Mouse (Mus musculus) forebrain, embryonic 15.5 days (tissue): Measurements from ENCODE around the gene Urad. TPM values are rescaled to one million over a fixed set of nuclear protein-coding genes. Genes with fewer than 3 reads are reported as not detected.

Source experiments
- ATAC-seq: fragments of 200-750 bp; cut with Nextera tagmentation; replicated peaks from 2 replicates; pipeline ENCODE4 v1.8.0; 2017; ENCODE audit warnings: mild to moderate bottlenecking, moderate TSS enrichment, moderate library complexity
- H3K27ac ChIP-seq: fragments of 300-500 bp; sonication (generic); replicated peaks from 2 replicates; pipeline ENCODE4 v1.5.1; 2015; ENCODE audit warnings: mild to moderate bottlenecking, inconsistent platforms
- H3K27me3 ChIP-seq: fragments of 300-500 bp; sonication (generic); 2 replicates; pipeline ENCODE4 v1.6.1; 2015; ENCODE audit warnings: inconsistent platforms
- H3K36me3 ChIP-seq: fragments of 300-500 bp; sonication (generic); 2 replicates; pipeline ENCODE4 v1.6.1; 2015; ENCODE audit warnings: mild to moderate bottlenecking, inconsistent platforms
- H3K4me1 ChIP-seq: fragments of 300-500 bp; sonication (generic); 2 replicates; pipeline ENCODE4 v1.6.1; 2015; ENCODE audit warnings: inconsistent platforms
- H3K4me2 ChIP-seq: fragments of 300-500 bp; sonication (generic); replicated peaks from 2 replicates; pipeline ENCODE4 v1.6.1; 2015; ENCODE audit warnings: mild to moderate bottlenecking, inconsistent platforms
- H3K4me3 ChIP-seq: fragments of 300-500 bp; sonication (generic); 2 replicates; pipeline ENCODE4 v1.5.1; 2015; ENCODE audit warnings: mild to moderate bottlenecking, inconsistent platforms
- H3K9ac ChIP-seq: fragments of 300-500 bp; sonication (generic); replicated peaks from 2 replicates; pipeline ENCODE4 v1.6.1; 2015; ENCODE audit warnings: mild to moderate bottlenecking, inconsistent platforms
- H3K9me3 ChIP-seq: fragments of 300-500 bp; sonication (generic); 2 replicates; pipeline ENCODE4 v1.6.1; 2016; ENCODE audit warnings: inconsistent platforms
- WGBS: fragments of 180-500 bp; shearing (Covaris S2); methylation state at CpG from one replicate; pipeline ENCODE4 v1.1.7; 2015; ENCODE audit warnings: mixed read lengths; 5-methylcytosine and 5-hydroxymethylcytosine counted together
- polyA plus RNA-seq: library from polyadenylated mRNA; unstranded; fragments of >200 nt; fragmentation: Nextera tagmentation; extraction: Ambion mirVana; gene quantifications from 2 replicates; pipeline ENCODE4 v1.2.1, GENCODE M21; 2015

Urad gene
- polyA plus RNA-seq: not detected in 2 replicates

GRCm38 (mm10) chr5:147322183-147322582 is at the start of gene Urad:
Gene Urad, minus strand, starts transcription at chr5:147322440.
- 76% methylated on average over 8 of the region's 8 CpGs for WGBS
- no peaks in the 10 kb centered on the region for H3K36me3 ChIP-seq
- no peak for ATAC-seq
- H3K4me3 ChIP-seq: no peak within 1 kb of the TSS
- H3K9ac ChIP-seq: no peak within 1 kb of the TSS
- no peaks in the 10 kb centered on the region for H3K4me1 ChIP-seq
- H3K9me3 ChIP-seq: no peaks in the 10 kb centered on the region
- H3K27me3 ChIP-seq: peaks cover 50% of the 10 kb centered on the region
- no peak within 1 kb of the TSS for H3K4me2 ChIP-seq
- no peak within 1 kb of the TSS for H3K27ac ChIP-seq

GRCm38 (mm10) chr5:147370276-147370675 is 48.0 kb upstream of the Urad start:
- Histone ChIP-seq H3K9ac (no peak overlapping the region), H3K4me2 (no peak overlapping the region), H3K4me1 (no peaks in the 10 kb centered on the region), H3K27me3 (no peaks in the 10 kb centered on the region), H3K27ac (no peak overlapping the region), H3K4me3 (no peak overlapping the region), H3K9me3 (no peaks in the 10 kb centered on the region), H3K36me3 (no peaks in the 10 kb centered on the region)
- no peak for ATAC-seq
- 85% methylated on average over 8 of the region's 8 CpGs for WGBS

- 93% methylated on average over 6 of the region's 6 CpGs for WGBS
- H3K9me3 ChIP-seq: no peaks in the 10 kb centered on the region
- no peaks in the 10 kb centered on the region for H3K27me3 ChIP-seq
- no peaks in the 10 kb centered on the region for H3K36me3 ChIP-seq
- H3K4me3 ChIP-seq: no peak overlapping the region
- no peaks in the 10 kb centered on the region for H3K4me1 ChIP-seq
- ATAC-seq: no peak
- no peak overlapping the region for H3K27ac ChIP-seq
- no peak overlapping the region for H3K4me2 ChIP-seq
- no peak overlapping the region for H3K9ac ChIP-seq
Measured at GRCm38 (mm10) chr5:147368221-147368620, 46.0 kb upstream of the Urad start.

GRCm38 (mm10) chr5:147365995-147366765 is 43.9 kb upstream of the Urad start:
- Histone ChIP-seq H3K9ac (no peak overlapping the region), H3K4me2 (no peak overlapping the region), H3K36me3 (no peaks in the 10 kb centered on the region), H3K27ac (no peak overlapping the region), H3K4me1 (no peaks in the 10 kb centered on the region), H3K9me3 (no peaks in the 10 kb centered on the region), H3K27me3 (no peaks in the 10 kb centered on the region), H3K4me3 (no peak overlapping the region)
- 78% methylated on average over 16 of the region's 16 CpGs for WGBS
- ATAC-seq: no peak

- Histone ChIP-seq H3K4me2 (no peak overlapping the region), H3K4me1 (no peaks in the 10 kb centered on the region), H3K4me3 (no peak overlapping the region), H3K27me3 (no peaks in the 10 kb centered on the region), H3K9ac (no peak overlapping the region), H3K9me3 (no peaks in the 10 kb centered on the region), H3K36me3 (no peaks in the 10 kb centered on the region), H3K27ac (no peak overlapping the region)
- ATAC-seq: no peak
- WGBS: 75% methylated on average over 12 of the region's 12 CpGs
Measured at GRCm38 (mm10) chr5:147363054-147363453, 40.8 kb upstream of the Urad start.

- H3K4me1 ChIP-seq: no peaks in the 10 kb centered on the region
- no peaks in the 10 kb centered on the region for H3K36me3 ChIP-seq
- no peak overlapping the region for H3K4me3 ChIP-seq
- no peaks in the 10 kb centered on the region for H3K9me3 ChIP-seq
- no peak overlapping the region for H3K27ac ChIP-seq
- WGBS: 87% methylated on average over 11 of the region's 11 CpGs
- H3K4me2 ChIP-seq: no peak overlapping the region
- no peak overlapping the region for H3K9ac ChIP-seq
- no peaks in the 10 kb centered on the region for H3K27me3 ChIP-seq
- ATAC-seq: no peak
Measured at GRCm38 (mm10) chr5:147358481-147358880, 36.2 kb upstream of the Urad start.

GRCm38 (mm10) chr5:147357536-147357935 is 35.3 kb upstream of the Urad start:
- no peak overlapping the region for H3K27ac ChIP-seq
- no peaks in the 10 kb centered on the region for H3K27me3 ChIP-seq
- ATAC-seq: no peak
- no peaks in the 10 kb centered on the region for H3K4me1 ChIP-seq
- H3K4me3 ChIP-seq: no peak overlapping the region
- H3K36me3 ChIP-seq: no peaks in the 10 kb centered on the region
- no peak overlapping the region for H3K9ac ChIP-seq
- WGBS: 55% methylated on average over 3 of the region's 3 CpGs
- H3K4me2 ChIP-seq: no peak overlapping the region
- no peaks in the 10 kb centered on the region for H3K9me3 ChIP-seq

- WGBS: 92% methylated on average over 13 of the region's 13 CpGs
- H3K9ac ChIP-seq: no peak overlapping the region
- H3K36me3 ChIP-seq: no peaks in the 10 kb centered on the region
- H3K27me3 ChIP-seq: no peaks in the 10 kb centered on the region
- no peaks in the 10 kb centered on the region for H3K4me1 ChIP-seq
- no peak overlapping the region for H3K27ac ChIP-seq
- H3K9me3 ChIP-seq: no peaks in the 10 kb centered on the region
- no peak overlapping the region for H3K4me3 ChIP-seq
- ATAC-seq: no peak
- no peak overlapping the region for H3K4me2 ChIP-seq
Measured at GRCm38 (mm10) chr5:147356260-147357055, 34.2 kb upstream of the Urad start.

- H3K27me3 ChIP-seq: no peaks in the 10 kb centered on the region
- no peak overlapping the region for H3K9ac ChIP-seq
- no peak overlapping the region for H3K27ac ChIP-seq
- H3K4me1 ChIP-seq: no peaks in the 10 kb centered on the region
- H3K9me3 ChIP-seq: no peaks in the 10 kb centered on the region
- no peak overlapping the region for H3K4me3 ChIP-seq
- ATAC-seq: no peak
- H3K36me3 ChIP-seq: no peaks in the 10 kb centered on the region
- H3K4me2 ChIP-seq: no peak overlapping the region
- 87% methylated on average over 3 of the region's 3 CpGs for WGBS
Measured at GRCm38 (mm10) chr5:147355788-147356187, 33.5 kb upstream of the Urad start.

GRCm38 (mm10) chr5:147354985-147355384 is 32.7 kb upstream of the Urad start:
- H3K4me3 ChIP-seq: no peak overlapping the region
- no peaks in the 10 kb centered on the region for H3K27me3 ChIP-seq
- no peak overlapping the region for H3K9ac ChIP-seq
- no peaks in the 10 kb centered on the region for H3K36me3 ChIP-seq
- no peak overlapping the region for H3K4me2 ChIP-seq
- WGBS: 76% methylated on average over 8 of the region's 8 CpGs
- no peak overlapping the region for H3K27ac ChIP-seq
- H3K9me3 ChIP-seq: no peaks in the 10 kb centered on the region
- no peak for ATAC-seq
- H3K4me1 ChIP-seq: no peaks in the 10 kb centered on the region

- H3K9ac ChIP-seq: no peak overlapping the region
- no peaks in the 10 kb centered on the region for H3K9me3 ChIP-seq
- no peak overlapping the region for H3K4me2 ChIP-seq
- H3K27ac ChIP-seq: no peak overlapping the region
- WGBS: 60% methylated on average over 17 of the region's 17 CpGs
- H3K36me3 ChIP-seq: no peaks in the 10 kb centered on the region
- no peak overlapping the region for H3K4me3 ChIP-seq
- H3K4me1 ChIP-seq: no peaks in the 10 kb centered on the region
- no peak for ATAC-seq
- no peaks in the 10 kb centered on the region for H3K27me3 ChIP-seq
Measured at GRCm38 (mm10) chr5:147354161-147354780, 32.0 kb upstream of the Urad start.

GRCm38 (mm10) chr5:147351931-147352330 is 29.7 kb upstream of the Urad start:
- no peaks in the 10 kb centered on the region for H3K4me1 ChIP-seq
- WGBS: 92% methylated on average over 8 of the region's 8 CpGs
- no peak overlapping the region for H3K9ac ChIP-seq
- no peaks in the 10 kb centered on the region for H3K36me3 ChIP-seq
- H3K4me3 ChIP-seq: no peak overlapping the region
- H3K9me3 ChIP-seq: no peaks in the 10 kb centered on the region
- no peak for ATAC-seq
- H3K27me3 ChIP-seq: no peaks in the 10 kb centered on the region
- no peak overlapping the region for H3K27ac ChIP-seq
- H3K4me2 ChIP-seq: no peak overlapping the region
